Mouse (Mus musculus) heart, embryonic 14.5 days (tissue): ENCODE data around the gene Psmc3ip. TPM values are rescaled to one million over a fixed set of nuclear protein-coding genes. Genes with fewer than 3 reads are reported as not detected.

Experiments used
- ATAC-seq: fragments of 200-750 bp; cut with Nextera tagmentation; 2 replicates; pipeline ENCODE4 v1.8.0; 2017; ENCODE audit warnings: low read depth, moderate TSS enrichment; ENCODE audit not compliant: insufficient number of reproducible peaks, insufficient read depth, low FRiP score
- H3K27ac ChIP-seq, 2 experiments: fragments of 200-500 bp in 1 of 2; fragments of 300-500 bp in 1 of 2; sonication (generic) in 1 of 2; replicated peaks in 1 of 2; 2 replicates each; pipeline ENCODE4 v1.5.1; 2012 to 2014; ENCODE audit warnings: low read depth in 2 of 2, low read length in 2 of 2, control low read depth in 1 of 2, mild to moderate bottlenecking in 1 of 2, mixed read lengths in 1 of 2; ENCODE audit not compliant: control insufficient read depth in 1 of 2, insufficient read depth in 1 of 2
- H3K27me3 ChIP-seq: fragments of 300-500 bp; sonication (generic); 2 replicates; pipeline ENCODE4 v1.6.1; 2014; ENCODE audit warnings: mild to moderate bottlenecking, low read length, control low read depth; ENCODE audit not compliant: control insufficient read depth, insufficient read depth
- H3K36me3 ChIP-seq: fragments of 300-500 bp; sonication (generic); 2 replicates; pipeline ENCODE4 v1.6.1; 2014; ENCODE audit warnings: mild to moderate bottlenecking, control low read depth, low read length, mixed read lengths; ENCODE audit not compliant: control insufficient read depth, insufficient read depth
- H3K4me1 ChIP-seq, 2 experiments: fragments of 200-500 bp in 1 of 2; fragments of 300-500 bp in 1 of 2; sonication (generic) in 1 of 2; 2 replicates each; pipeline ENCODE4 v1.6.1; 2012 to 2014; ENCODE audit warnings: low read length in 2 of 2, control low read depth in 1 of 2, mixed read lengths in 1 of 2; ENCODE audit not compliant: control insufficient read depth in 2 of 2, insufficient read depth in 2 of 2
- H3K4me2 ChIP-seq: fragments of 300-500 bp; sonication (generic); 2 replicates; pipeline ENCODE4 v1.6.1; 2014; ENCODE audit warnings: mild to moderate bottlenecking, low read length
- H3K4me3 ChIP-seq, 2 experiments: fragments of 200-500 bp in 1 of 2; fragments of 300-500 bp in 1 of 2; sonication (generic) in 1 of 2; 2 replicates each; pipeline ENCODE4 v1.5.1; 2012 to 2014; ENCODE audit warnings: low read length in 2 of 2, mild to moderate bottlenecking in 2 of 2, control low read depth in 1 of 2, low read depth in 1 of 2, moderate library complexity in 1 of 2; ENCODE audit not compliant: control insufficient read depth in 1 of 2, insufficient read depth in 1 of 2
- H3K9ac ChIP-seq: fragments of 300-500 bp; sonication (generic); 2 replicates; pipeline ENCODE4 v1.6.1; 2014; ENCODE audit warnings: mild to moderate bottlenecking, low read length
- H3K9me3 ChIP-seq: fragments of 300-500 bp; sonication (generic); 2 replicates; pipeline ENCODE4 v1.6.1; 2016; ENCODE audit warnings: low read length, control low read depth; ENCODE audit not compliant: control insufficient read depth
- WGBS: fragments of 180-500 bp; shearing (Covaris S2); extraction: QIAGEN DNeasy Blood & Tissue Kit; methylation state at CpG from one replicate; pipeline ENCODE4 v1.1.7; 2014; 5-methylcytosine and 5-hydroxymethylcytosine counted together
- microRNA-seq: library from miRNA; unstranded; fragments of <30 nt; microRNA quantifications from one replicate; pipeline ENCODE4, GENCODE M21; 2016
- polyA plus RNA-seq: library from polyadenylated mRNA; unstranded; fragments of >200 nt; fragmentation: Nextera tagmentation; extraction: Ambion mirVana; gene quantifications from 2 replicates; pipeline ENCODE4 v1.2.1, GENCODE M21; 2014

Gene Psmc3ip
- polyA plus RNA-seq, 1 experiment from 2014 or later: 22.9 TPM

- 75% methylated on average over 3 of the region's 3 CpGs for WGBS
- peaks cover 97% of the 10 kb centered on the region for H3K36me3 ChIP-seq
Measured at GRCm38 (mm10) chr11:101047502-101047901, 47.7 kb downstream of the Psmc3ip start.

GRCm38 (mm10) chr11:101046440-101046839, 48.8 kb downstream of the Psmc3ip start:
- ATAC-seq: no peak; the same call in 1 of the 2 replicates
- H3K4me3 ChIP-seq: no peak overlapping the region
- no peak overlapping the region for H3K9ac ChIP-seq
- no peak overlapping the region for H3K27ac ChIP-seq
- WGBS: 29% methylated on average over 9 of the region's 9 CpGs
- H3K4me2 ChIP-seq: no peak overlapping the region
- no peaks in the 10 kb centered on the region for H3K27me3 ChIP-seq
- H3K4me1 ChIP-seq: peaks cover 2 to 4% of the 10 kb centered on the region in 2 experiments; a peak in 2 of 4 replicates
- H3K9me3 ChIP-seq: no peaks in the 10 kb centered on the region
- peaks cover 97% of the 10 kb centered on the region for H3K36me3 ChIP-seq

More at GRCm38 (mm10) chr11:101047502-101047901, 47.7 kb downstream of the Psmc3ip start:
- Histone ChIP-seq H3K9ac (no peak overlapping the region), H3K27me3 (no peaks in the 10 kb centered on the region), H3K4me2 (no peak overlapping the region), H3K27ac (no peak overlapping the region), H3K9me3 (no peaks in the 10 kb centered on the region), H3K4me3 (no peak overlapping the region), H3K4me1 (peaks cover 2 to 4% of the 10 kb centered on the region in 2 experiments; a peak in 2 of 4 replicates)
- ATAC-seq: no peak

- WGBS: 84% methylated on average over 4 of the region's 4 CpGs
Measured at GRCm38 (mm10) chr11:101045826-101046225, 49.4 kb downstream of the Psmc3ip start.

More at GRCm38 (mm10) chr11:101045826-101046225, 49.4 kb downstream of the Psmc3ip start:
- Histone ChIP-seq H3K27me3 (no peaks in the 10 kb centered on the region), H3K27ac (no peak overlapping the region), H3K4me1 (peaks cover 0 to under 1% of the 10 kb centered on the region in 2 experiments; a peak in 1 of 4 replicates), H3K36me3 (peaks cover 100% of the 10 kb centered on the region), H3K9ac (no peak overlapping the region), H3K9me3 (no peaks in the 10 kb centered on the region), H3K4me2 (no peak overlapping the region), H3K4me3 (no peak overlapping the region)
- no peak for ATAC-seq

Small RNA genes lying within 50 kb of the gene (microRNA-seq; reads per million reads assigned to microRNA genes)
- gene Gm27626: not detected

Other genes starting within 250 kb of the Psmc3ip start
- 28.8 and 31.4 TPM in 2 replicates for gene Stat5b, start 244.7 kb downstream of the Psmc3ip start, polyA plus RNA-seq
- gene Stat5a, start 236.1 kb downstream of the Psmc3ip start, polyA plus RNA-seq: 5.6 and 6.4 TPM in 2 replicates
- 51.8 and 53.3 TPM in 2 replicates for gene Stat3, start 155.9 kb downstream of the Psmc3ip start, polyA plus RNA-seq
- gene Cavin1, start 124.5 kb downstream of the Psmc3ip start, polyA plus RNA-seq: 200 and 204 TPM in 2 replicates
- 54.8 and 57.2 TPM in 2 replicates for gene Atp6v0a1, start 86.0 kb downstream of the Psmc3ip start, polyA plus RNA-seq
- 12.5 and 13.0 TPM in 2 replicates for gene Naglu, start 25.4 kb downstream of the Psmc3ip start, polyA plus RNA-seq
- gene Hsd17b1, start 17.0 kb downstream of the Psmc3ip start, polyA plus RNA-seq: 0.30 TPM in 1 of 2 replicates, not detected in the other
- gene Coasy, start 12.9 kb downstream of the Psmc3ip start, polyA plus RNA-seq: 27.4 and 31.4 TPM in 2 replicates
- gene Mlx, start 8.2 kb downstream of the Psmc3ip start, polyA plus RNA-seq: 32.4 and 35.7 TPM in 2 replicates
- gene Retreg3, start 24.5 kb upstream of the Psmc3ip start, polyA plus RNA-seq: 6.7 and 8.0 TPM in 2 replicates
- 63.1 and 68.6 TPM in 2 replicates for gene Tubg1, start 24.5 kb upstream of the Psmc3ip start, polyA plus RNA-seq
- gene Tubg2, start 60.5 kb upstream of the Psmc3ip start, polyA plus RNA-seq: 4.1 and 4.4 TPM in 2 replicates
- gene Cntnap1, start 75.1 kb upstream of the Psmc3ip start, polyA plus RNA-seq: 0.69 and 1.1 TPM in 2 replicates
- 11.3 and 12.8 TPM in 2 replicates for gene Plekhh3, start 75.9 kb upstream of the Psmc3ip start, polyA plus RNA-seq
- 0.30 TPM in 1 of 2 replicates, not detected in the other for gene Ccr10, start 80.0 kb upstream of the Psmc3ip start, polyA plus RNA-seq
- 13.6 and 16.6 TPM in 2 replicates for gene Ezh1, start 131.0 kb upstream of the Psmc3ip start, polyA plus RNA-seq
- 272 and 281 TPM in 2 replicates for gene Ramp2, start 150.6 kb upstream of the Psmc3ip start, polyA plus RNA-seq
- 111 and 123 TPM in 2 replicates for gene Vps25, start 158.3 kb upstream of the Psmc3ip start, polyA plus RNA-seq
- 5.8 and 9.5 TPM in 2 replicates for gene Wnk4, start 165.1 kb upstream of the Psmc3ip start, polyA plus RNA-seq
- gene Cntd1, start 183.6 kb upstream of the Psmc3ip start, polyA plus RNA-seq: 0.51 and 1.1 TPM in 2 replicates
- 188 and 203 TPM in 2 replicates for gene Coa3, start 183.7 kb upstream of the Psmc3ip start, polyA plus RNA-seq
- gene Becn1, start 206.8 kb upstream of the Psmc3ip start, polyA plus RNA-seq: 134 and 149 TPM in 2 replicates
- 62.5 and 66.5 TPM in 2 replicates for gene Psme3, start 220.8 kb upstream of the Psmc3ip start, polyA plus RNA-seq
- 0.55 and 0.84 TPM in 2 replicates for gene Aoc2, start 229.6 kb upstream of the Psmc3ip start, polyA plus RNA-seq
- 1.4 and 1.9 TPM in 2 replicates for gene Aoc3, start 235.2 kb upstream of the Psmc3ip start, polyA plus RNA-seq